Mouse (Mus musculus) retina, embryonic 14.5 days (tissue): ENCODE data around the gene Epha4.

Source experiments
- DNase-seq: peaks from one replicate; pipeline ENCODE4 v3.0.0-alpha.2; 2015; ENCODE audit warnings: low spot score

The Epha4 gene

GRCm38 (mm10) chr1:77514963-77515650 lies at the start of gene Epha4:
Gene Epha4, minus strand, starts transcription at chr1:77515088.
- DNase-seq = peak; percentile 89

DNA sequence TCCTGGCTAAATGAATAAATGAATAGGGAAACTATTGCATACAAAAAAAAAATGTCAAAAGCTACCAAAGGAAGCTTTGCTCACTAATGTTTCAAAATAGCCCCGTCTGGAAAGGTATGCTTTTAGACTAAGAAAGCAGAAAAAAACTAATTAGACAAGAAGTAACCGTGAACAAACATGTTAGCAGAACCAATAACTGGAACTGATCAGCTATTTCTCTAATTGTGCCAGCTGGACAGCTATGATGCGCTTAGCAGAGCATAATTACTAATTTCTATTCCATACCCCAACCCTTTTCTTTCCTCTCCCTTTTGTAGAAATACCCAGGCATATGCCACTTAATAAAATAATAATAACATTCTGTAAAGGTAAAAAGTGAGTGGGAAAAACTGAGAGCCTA lies 41.3 kb upstream of the Epha4 start:
- DNase-seq = no peak

DNA sequence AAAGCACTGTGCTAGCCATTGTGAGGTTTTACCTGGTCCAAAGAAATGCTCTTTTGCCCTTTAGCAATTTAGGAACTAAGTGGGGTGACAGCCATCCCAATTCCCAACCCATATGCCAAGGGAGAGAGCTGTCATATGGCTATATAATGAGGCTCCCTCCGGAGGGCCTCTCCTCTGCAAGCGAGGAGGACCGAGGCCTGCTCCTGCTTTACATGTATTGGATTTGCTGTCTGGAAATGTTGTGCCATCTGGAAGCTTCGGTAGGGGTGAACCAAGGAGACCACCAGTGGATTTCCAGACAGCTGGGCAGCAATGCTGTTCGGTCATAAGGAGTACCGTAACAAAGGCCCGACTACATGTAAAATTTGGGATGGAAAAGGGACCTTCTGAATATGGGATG lies 37.0 kb upstream of the Epha4 start:
- DNase-seq = no peak

GRCm38 (mm10) chr1:77545722-77546121 lies 30.8 kb upstream of the Epha4 start:
- DNase-seq = peak; percentile 77

DNA sequence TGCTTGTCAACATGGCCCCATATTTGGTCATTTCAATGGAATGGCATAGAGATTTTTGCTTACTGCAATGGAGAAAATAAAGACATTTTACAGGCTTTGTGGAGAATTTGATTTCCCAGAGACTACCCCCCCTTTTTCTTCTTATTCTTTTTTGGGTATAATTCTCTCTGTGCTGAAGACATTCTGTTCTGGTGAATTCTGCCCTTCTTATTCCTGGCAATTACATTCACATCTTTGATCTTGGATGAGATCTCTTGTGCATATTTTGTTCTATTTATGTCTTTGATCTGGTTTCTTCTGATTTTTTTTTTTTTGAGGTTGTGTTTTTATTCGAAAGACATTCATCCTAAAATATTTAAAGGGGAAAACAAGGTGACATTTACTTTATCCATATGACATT lies 30.1 kb upstream of the Epha4 start:
- no peak for DNase-seq

DNA sequence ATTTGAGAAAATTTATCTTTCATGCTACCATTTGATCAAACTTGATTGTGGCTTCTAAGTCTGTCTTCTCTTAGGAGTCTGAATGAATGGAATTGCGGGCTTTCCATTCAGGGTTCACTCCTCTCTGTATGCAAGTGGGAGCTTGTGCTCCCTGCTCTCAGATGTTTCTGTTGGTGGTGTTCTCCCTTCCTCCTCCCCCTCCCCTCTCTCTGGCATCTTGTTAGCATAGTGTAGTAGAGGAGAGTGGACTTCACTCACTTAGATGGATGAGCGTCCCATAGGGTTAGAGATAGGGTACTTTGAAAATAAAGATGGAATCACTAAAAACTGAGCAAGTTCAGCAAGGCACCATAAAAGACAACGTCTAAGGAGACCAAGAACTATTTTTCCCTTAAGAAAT lies 29.4 kb upstream of the Epha4 start:
- DNase-seq = no peak

GRCm38 (mm10) chr1:77539945-77540344 lies 25.1 kb upstream of the Epha4 start:
- peak; percentile 47 for DNase-seq

DNA sequence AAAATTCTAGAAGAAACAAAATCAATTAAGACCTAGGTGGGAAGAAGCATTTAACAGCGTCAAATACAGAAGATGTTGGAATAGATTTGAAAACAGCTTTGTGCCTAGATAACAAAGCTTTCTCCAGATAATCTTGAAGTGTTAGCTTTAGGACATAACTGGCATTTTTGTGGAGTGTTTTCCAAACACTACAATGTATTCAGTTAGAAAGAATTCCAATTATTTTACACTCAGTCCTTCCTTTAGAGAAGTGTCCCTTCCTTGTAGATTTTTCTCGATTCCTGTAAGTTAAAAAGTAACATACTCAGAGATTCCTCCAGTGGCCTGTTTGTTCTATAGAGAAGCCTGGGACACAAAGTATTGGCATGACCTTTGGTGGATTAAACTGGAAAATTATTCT lies 23.7 kb upstream of the Epha4 start:
- DNase-seq = no peak

GRCm38 (mm10) chr1:77535905-77536304 lies 21.0 kb upstream of the Epha4 start:
- no peak for DNase-seq

DNA sequence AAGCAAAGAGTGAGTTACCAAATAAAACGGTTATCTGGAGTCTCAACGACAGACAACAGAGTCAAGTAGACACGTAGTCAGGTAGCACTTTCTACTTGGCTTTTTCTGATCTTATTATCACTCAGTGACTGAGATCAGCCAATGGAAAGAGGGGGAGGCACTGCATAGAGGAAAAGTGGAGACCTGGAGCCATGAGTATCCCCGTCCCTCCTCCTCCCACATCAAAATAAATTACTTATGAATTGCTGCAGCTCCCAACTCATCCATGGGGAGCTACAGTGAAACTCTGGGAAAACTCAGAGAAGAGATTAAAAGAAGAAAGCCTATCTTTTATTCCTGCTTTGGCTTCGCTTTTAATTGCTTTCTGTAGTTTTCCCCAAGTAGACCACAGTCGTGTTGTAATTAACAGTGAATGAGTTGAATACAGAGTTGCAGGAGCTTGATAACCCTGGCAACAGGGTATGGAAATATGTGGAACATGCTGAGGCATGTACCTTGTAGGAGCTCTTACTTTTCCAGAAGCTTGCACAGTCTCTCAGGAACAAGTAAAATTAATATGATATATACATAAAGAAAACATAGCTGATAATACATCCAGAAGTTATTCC lies 17.8 kb upstream of the Epha4 start:
- DNase-seq = no peak

- DNase-seq = no peak
These were observed 17.2 kb upstream of the Epha4 start for GRCm38 (mm10) chr1:77531934-77532575.

- no peak for DNase-seq
These were observed 10.2 kb upstream of the Epha4 start for GRCm38 (mm10) chr1:77525082-77525481.

- no peak for DNase-seq
These were observed 8.5 kb upstream of the Epha4 start for GRCm38 (mm10) chr1:77523354-77523753.

DNA sequence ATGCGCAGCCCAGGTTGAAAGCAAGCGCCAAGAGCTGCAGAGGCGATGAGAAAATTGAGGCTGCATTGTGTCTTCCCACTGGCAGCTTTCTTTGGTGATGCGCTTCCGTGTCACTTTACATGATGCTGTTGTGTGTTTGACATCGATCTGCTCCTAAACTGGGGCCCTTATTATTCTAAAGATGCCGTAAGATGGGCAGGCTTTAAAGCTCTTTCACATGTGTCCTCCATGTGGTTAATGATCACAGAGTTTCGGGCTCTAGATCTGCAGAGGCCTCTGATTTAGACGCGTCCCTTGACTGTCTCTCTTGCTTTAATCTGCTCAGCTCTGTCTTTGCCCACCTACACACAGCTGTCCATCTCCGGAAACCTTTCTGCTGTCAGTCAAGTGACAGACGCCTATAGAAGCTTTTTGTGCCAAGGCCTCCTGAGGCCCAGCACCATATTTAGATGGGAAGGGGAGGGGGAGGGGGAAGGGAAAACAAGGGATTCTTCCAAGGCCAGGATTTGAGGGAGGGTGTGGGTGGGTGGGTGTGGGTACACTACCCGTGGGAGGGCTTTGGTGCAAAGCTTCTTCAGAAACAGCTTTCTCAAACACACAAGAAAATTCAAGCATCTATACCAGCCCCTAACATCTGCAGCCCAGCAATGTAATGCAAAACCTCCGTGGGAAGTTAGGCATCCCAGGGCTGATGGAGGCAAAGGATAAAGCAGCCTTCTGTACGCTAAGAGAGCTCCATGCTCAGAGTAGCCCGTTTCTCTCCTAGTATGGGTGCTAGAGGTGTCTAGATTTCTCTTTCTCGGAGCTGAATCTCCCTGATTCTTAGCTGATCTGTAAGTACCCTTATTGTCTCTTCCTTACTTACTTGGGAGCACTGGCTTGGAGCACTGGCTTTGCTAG lies 7.0 kb upstream of the Epha4 start:
- no peak for DNase-seq

DNA sequence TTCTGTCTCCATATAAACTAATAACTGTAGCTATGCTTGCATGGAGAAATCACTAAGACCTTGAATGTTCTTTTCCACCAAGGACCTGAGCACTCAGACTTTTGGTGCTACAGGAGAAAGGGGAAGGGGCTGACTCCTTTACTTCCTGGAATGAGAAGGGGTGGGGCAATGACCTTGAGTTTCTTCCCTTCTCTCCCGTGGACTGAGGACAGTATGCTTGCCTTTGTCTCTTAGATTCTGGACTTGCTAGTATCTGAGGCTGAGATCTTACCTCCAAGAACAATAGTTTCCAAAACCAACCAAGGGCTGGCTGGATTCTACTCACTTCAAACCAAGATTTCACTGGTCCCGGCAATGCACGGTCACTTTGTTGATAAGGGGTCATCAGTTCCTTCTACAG lies 3.8 kb upstream of the Epha4 start:
- no peak for DNase-seq

- peak; percentile 92 for DNase-seq
These were observed 1.5 kb upstream of the Epha4 start for GRCm38 (mm10) chr1:77516203-77516991.

DNA sequence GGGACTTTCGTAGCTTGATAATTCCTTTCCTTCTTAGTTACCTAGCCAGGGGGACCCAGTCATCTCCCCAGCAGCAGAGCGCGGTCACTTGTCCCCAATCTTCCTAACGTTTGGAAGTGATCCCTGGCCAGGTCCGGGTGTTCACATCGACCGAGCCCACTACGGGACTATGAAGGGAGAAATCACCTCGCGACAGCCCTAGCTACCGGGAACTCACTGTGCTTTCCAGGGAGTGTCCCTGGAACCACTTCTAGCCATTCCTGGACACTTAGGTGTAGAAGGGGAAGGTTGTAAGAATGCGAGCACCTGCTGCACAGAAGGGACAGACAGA lies 728 bp upstream of the Epha4 start:
- DNase-seq = peak; percentile 58

GRCm38 (mm10) chr1:77514325-77514962 lies 444 bp downstream of the Epha4 start:
- peak; percentile 75 for DNase-seq

DNA sequence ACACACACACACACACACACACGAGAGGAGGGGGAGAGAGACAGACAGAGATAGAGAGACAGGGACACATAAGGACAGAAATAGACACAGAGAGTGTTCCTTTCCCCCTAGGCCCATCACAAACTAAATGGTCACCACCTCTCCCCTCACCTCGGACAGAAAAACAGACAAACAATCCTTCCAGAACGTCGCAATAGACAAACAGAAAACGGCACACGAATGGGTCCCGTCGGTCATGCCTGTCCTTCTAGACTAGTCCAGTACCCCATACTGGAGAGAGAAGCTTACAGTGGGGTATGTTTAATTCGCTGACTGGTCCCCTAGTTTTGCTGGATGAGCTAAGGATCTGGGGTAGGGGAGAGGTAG lies 946 bp downstream of the Epha4 start:
- DNase-seq = no peak

DNA sequence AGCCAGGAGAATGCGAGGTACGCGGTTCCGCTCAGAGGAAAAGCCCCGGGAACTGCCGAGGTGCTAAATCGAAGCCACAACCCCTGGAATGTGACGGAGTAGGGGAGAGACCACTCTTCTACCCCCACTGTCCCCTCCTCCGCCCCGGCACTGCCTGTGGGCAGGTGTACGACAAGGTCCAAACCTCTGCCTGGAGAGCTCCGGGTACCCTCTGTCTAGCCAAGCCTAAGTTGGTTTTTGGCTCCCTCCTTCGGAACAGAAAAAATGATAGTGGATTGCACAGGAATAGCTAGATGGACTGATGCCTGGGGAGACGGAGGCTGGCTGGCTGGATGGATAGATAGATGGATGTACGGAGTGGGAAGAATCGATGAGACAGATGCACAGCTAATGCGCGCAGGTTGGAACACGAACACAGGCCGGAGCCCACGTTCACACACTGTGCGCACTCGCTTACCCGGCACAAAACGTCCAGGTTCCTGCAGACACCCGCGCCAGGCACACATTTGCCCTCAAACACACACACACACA lies 1.4 kb downstream of the Epha4 start:
- peak; percentile 73 for DNase-seq
